Mouse (Mus musculus) heart, embryonic 15.5 days (tissue): ENCODE measurements around the gene Bend3. TPM values are rescaled to one million over a fixed set of nuclear protein-coding genes. Genes with fewer than 3 reads are reported as not detected.

Source experiments
- ATAC-seq: fragments of 200-750 bp; cut with Nextera tagmentation; replicated peaks from 2 replicates; pipeline ENCODE4 v1.8.0; 2017; ENCODE audit warnings: low read depth, moderate TSS enrichment; ENCODE audit not compliant: insufficient number of reproducible peaks, insufficient read depth, low FRiP score
- H3K27ac ChIP-seq: fragments of 300-500 bp; sonication (generic); 2 replicates; pipeline ENCODE4 v1.5.1; 2015; ENCODE audit warnings: mild to moderate bottlenecking, inconsistent platforms
- H3K27me3 ChIP-seq: fragments of 300-500 bp; sonication (generic); 2 replicates; pipeline ENCODE4 v1.6.1; 2015; ENCODE audit warnings: inconsistent platforms
- H3K36me3 ChIP-seq: fragments of 300-500 bp; sonication (generic); 2 replicates; pipeline ENCODE4 v1.6.1; 2015; ENCODE audit warnings: mild to moderate bottlenecking, inconsistent platforms
- H3K4me1 ChIP-seq: fragments of 300-500 bp; sonication (generic); replicated peaks from 2 replicates; pipeline ENCODE4 v1.6.1; 2015; ENCODE audit warnings: inconsistent platforms
- H3K4me2 ChIP-seq: fragments of 300-500 bp; sonication (generic); 2 replicates; pipeline ENCODE4 v1.6.1; 2015; ENCODE audit warnings: inconsistent platforms, mild to moderate bottlenecking, moderate library complexity
- H3K4me3 ChIP-seq: fragments of 300-500 bp; sonication (generic); 2 replicates; pipeline ENCODE4 v1.5.1; 2015; ENCODE audit warnings: mild to moderate bottlenecking, inconsistent platforms
- H3K9ac ChIP-seq: fragments of 300-500 bp; sonication (generic); 2 replicates; pipeline ENCODE4 v1.6.1; 2015; ENCODE audit warnings: mild to moderate bottlenecking, inconsistent platforms
- H3K9me3 ChIP-seq: fragments of 300-500 bp; sonication (generic); replicated peaks from 2 replicates; pipeline ENCODE4 v1.6.1; 2016; ENCODE audit warnings: inconsistent platforms
- WGBS: fragments of 180-500 bp; shearing (Covaris S2); methylation state at CpG from one replicate; pipeline ENCODE4 v1.1.7; 2015; ENCODE audit warnings: mixed read lengths; 5-methylcytosine and 5-hydroxymethylcytosine counted together
- polyA plus RNA-seq: library from polyadenylated mRNA; unstranded; fragments of >200 nt; fragmentation: Nextera tagmentation; extraction: Ambion mirVana; gene quantifications from 2 replicates; pipeline ENCODE4 v1.2.1, GENCODE M21; 2015

Bend3 gene
- polyA plus RNA-seq, 1 experiment from 2014 or later: 2.5 TPM

GRCm38 (mm10) chr10:43481179-43481578 is 2.5 kb downstream of the Bend3 start:
- H3K4me2 ChIP-seq: no peak overlapping the region
- no peak overlapping the region for H3K27ac ChIP-seq
- H3K36me3 ChIP-seq: no peaks in the 10 kb centered on the region
- WGBS: 46% methylated on average over 4 of the region's 4 CpGs
- ATAC-seq: no peak
- peaks cover 56% of the 10 kb centered on the region for H3K4me1 ChIP-seq
- no peak overlapping the region for H3K9ac ChIP-seq
- no peaks in the 10 kb centered on the region for H3K9me3 ChIP-seq
- H3K27me3 ChIP-seq: no peaks in the 10 kb centered on the region
- no peak overlapping the region for H3K4me3 ChIP-seq

DNA sequence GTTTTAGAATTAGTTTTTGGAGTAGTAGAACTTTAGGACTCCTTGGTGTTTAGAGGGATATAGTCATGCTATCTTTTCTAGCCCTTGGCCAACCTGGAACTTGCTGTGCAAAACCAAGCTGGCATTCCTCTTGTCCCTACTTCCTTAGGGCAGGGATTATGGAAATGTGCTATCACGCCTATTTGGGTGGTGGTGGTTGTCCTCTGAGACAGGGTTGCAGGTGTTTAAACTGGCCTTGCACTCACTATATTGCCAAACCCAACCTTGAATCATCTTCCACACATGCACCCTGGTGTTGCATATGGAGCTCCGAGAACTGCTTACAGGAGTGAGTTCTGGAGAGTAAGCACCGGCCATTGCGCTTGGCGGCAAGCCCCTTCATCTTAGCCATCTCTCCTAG is 3.4 kb downstream of the Bend3 start:
- H3K9me3 ChIP-seq: no peaks in the 10 kb centered on the region
- no peak overlapping the region for H3K27ac ChIP-seq
- H3K4me3 ChIP-seq: no peak overlapping the region
- H3K4me1 ChIP-seq: peaks cover 56% of the 10 kb centered on the region
- ATAC-seq: no peak
- H3K4me2 ChIP-seq: no peak overlapping the region
- no peaks in the 10 kb centered on the region for H3K27me3 ChIP-seq
- H3K36me3 ChIP-seq: no peaks in the 10 kb centered on the region
- H3K9ac ChIP-seq: no peak overlapping the region
- WGBS: 92% methylated on average over 5 of the region's 5 CpGs

- H3K4me1 ChIP-seq: peaks cover 61% of the 10 kb centered on the region
- H3K36me3 ChIP-seq: no peaks in the 10 kb centered on the region
- H3K9ac ChIP-seq: peak overlapping the region; percentile 10
- H3K4me3 ChIP-seq: peak overlapping the region; percentile 18; the same call in 1 of the 2 replicates
- no peaks in the 10 kb centered on the region for H3K9me3 ChIP-seq
- peak overlapping the region; percentile 90 for H3K27ac ChIP-seq
- H3K4me2 ChIP-seq: peak overlapping the region; percentile 56
- no peaks in the 10 kb centered on the region for H3K27me3 ChIP-seq
- no peak for ATAC-seq
- WGBS: 24% methylated on average over 9 of the region's 9 CpGs
Measured at GRCm38 (mm10) chr10:43483426-43483995, 4.9 kb downstream of the Bend3 start.

DNA sequence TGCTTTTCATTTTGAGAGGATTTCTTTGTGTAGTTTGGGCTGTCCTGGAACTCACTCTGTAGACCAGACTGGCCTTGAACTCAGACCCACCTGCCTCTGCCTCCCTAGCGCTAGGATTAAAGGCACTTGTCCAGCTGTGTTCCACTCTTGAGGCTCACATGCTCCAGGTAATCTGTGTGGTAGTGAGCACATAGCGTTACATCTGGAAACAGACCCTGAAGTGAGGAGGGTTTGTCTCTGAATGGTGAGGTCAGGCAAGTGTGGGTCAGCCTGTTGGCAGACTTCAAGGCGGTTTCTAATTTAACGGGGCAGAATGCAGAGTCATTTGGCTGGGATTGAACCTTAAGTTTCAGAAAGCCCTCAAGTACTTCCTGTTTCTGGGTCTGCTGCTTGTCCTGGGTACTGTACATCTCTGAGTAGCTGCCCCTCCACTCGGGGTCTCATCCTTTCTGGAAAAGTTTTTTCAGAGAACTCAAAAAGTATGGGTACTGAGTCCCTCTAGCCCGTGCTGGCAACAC is 7.2 kb downstream of the Bend3 start:
- Histone ChIP-seq H3K9ac (no peak overlapping the region), H3K36me3 (no peaks in the 10 kb centered on the region), H3K4me1 (peaks cover 75% of the 10 kb centered on the region), H3K9me3 (no peaks in the 10 kb centered on the region), H3K27ac (no peak overlapping the region), H3K4me2 (no peak overlapping the region), H3K4me3 (no peak overlapping the region), H3K27me3 (no peaks in the 10 kb centered on the region)
- 78% methylated on average over 6 of the region's 6 CpGs for WGBS
- ATAC-seq: no peak

DNA sequence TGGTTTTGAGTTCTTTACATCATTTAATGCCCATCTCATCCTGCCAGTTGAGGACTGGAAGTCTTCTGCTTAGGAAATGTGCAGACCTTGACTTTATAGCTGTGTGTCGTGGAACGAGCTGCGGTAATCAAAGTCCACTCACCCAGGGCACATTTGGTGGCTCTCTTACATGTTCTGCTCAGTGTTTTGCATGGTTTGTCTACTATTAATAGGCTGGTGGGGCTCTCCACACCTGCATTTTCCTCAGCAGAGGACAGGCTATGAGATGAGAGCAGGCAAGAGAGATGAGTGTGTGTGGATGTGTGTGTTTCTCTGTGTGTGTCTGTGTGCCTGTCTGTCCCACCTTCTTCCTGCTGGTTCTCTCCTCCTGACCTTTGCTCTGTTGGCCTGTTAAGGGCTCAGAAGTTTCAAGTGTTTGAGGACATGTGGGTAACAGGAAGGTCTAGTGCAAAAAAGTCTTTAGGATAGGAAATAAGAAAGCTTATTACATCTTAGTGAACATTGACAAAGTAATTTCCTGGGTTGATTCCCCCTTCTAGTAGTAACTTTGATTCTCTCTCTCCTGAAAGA is 8.9 kb downstream of the Bend3 start:
- 56% methylated on average over 3 of the region's 3 CpGs for WGBS
- Histone ChIP-seq H3K36me3 (no peaks in the 10 kb centered on the region), H3K27me3 (no peaks in the 10 kb centered on the region), H3K4me2 (no peak overlapping the region), H3K4me1 (peaks cover 63% of the 10 kb centered on the region), H3K9me3 (no peaks in the 10 kb centered on the region), H3K9ac (no peak overlapping the region), H3K4me3 (no peak overlapping the region), H3K27ac (0 out of 2 replicates have a peak overlapping the region, but pooled peaks have one; percentile 12)
- ATAC-seq: no peak

GRCm38 (mm10) chr10:43488258-43488657 is 9.6 kb downstream of the Bend3 start:
- H3K4me3 ChIP-seq: no peak overlapping the region
- H3K9me3 ChIP-seq: no peaks in the 10 kb centered on the region
- 74% methylated on average over 4 of the region's 4 CpGs for WGBS
- H3K9ac ChIP-seq: no peak overlapping the region
- H3K27ac ChIP-seq: no peak overlapping the region
- peaks cover 57% of the 10 kb centered on the region for H3K4me1 ChIP-seq
- no peaks in the 10 kb centered on the region for H3K36me3 ChIP-seq
- H3K4me2 ChIP-seq: no peak overlapping the region
- H3K27me3 ChIP-seq: no peaks in the 10 kb centered on the region
- ATAC-seq: no peak

- Histone ChIP-seq H3K4me2 (0 out of 2 replicates have a peak overlapping the region, but pooled peaks have one; percentile 33), H3K9me3 (no peaks in the 10 kb centered on the region), H3K4me3 (no peak overlapping the region), H3K9ac (no peak overlapping the region), H3K27me3 (no peaks in the 10 kb centered on the region), H3K36me3 (no peaks in the 10 kb centered on the region), H3K4me1 (peaks cover 52% of the 10 kb centered on the region), H3K27ac (peak overlapping the region; percentile 46)
- 72% methylated on average over 7 of the region's 7 CpGs for WGBS
- no peak for ATAC-seq
Measured at GRCm38 (mm10) chr10:43489139-43489538, 10.5 kb downstream of the Bend3 start.

DNA sequence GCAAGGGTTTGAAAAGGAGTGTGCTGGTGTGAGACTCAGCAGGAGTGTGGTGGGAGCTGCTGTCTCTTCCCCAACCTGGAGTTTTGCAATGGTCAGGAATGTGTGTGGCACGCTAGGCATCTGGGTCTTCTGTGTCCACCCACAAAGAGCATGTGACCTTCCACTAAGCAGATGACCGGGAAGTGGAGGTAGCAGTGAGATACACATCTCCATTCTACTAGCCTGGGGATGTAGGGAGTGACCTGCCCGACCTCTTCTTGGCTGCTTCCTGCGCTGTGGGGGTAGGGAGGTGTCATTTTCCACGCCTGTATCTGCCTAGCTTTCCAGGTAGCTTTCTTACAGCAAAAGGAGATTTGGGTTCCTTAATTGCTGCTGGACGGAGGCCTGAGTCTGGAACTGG is 10.9 kb downstream of the Bend3 start:
- peaks cover 1% of the 10 kb centered on the region for H3K36me3 ChIP-seq
- ATAC-seq: peak; percentile 73; the same call in 1 of the 2 replicates
- H3K27ac ChIP-seq: peak overlapping the region; percentile 46
- 28% methylated on average over 6 of the region's 6 CpGs for WGBS
- no peak overlapping the region for H3K9ac ChIP-seq
- H3K27me3 ChIP-seq: no peaks in the 10 kb centered on the region
- H3K9me3 ChIP-seq: no peaks in the 10 kb centered on the region
- H3K4me2 ChIP-seq: peak overlapping the region; percentile 33
- H3K4me1 ChIP-seq: peaks cover 48% of the 10 kb centered on the region
- H3K4me3 ChIP-seq: no peak overlapping the region

- no peak overlapping the region for H3K4me2 ChIP-seq
- H3K27me3 ChIP-seq: no peaks in the 10 kb centered on the region
- H3K36me3 ChIP-seq: peaks cover 6% of the 10 kb centered on the region
- H3K4me3 ChIP-seq: no peak overlapping the region
- H3K9ac ChIP-seq: no peak overlapping the region
- H3K27ac ChIP-seq: peak overlapping the region; percentile 46
- H3K9me3 ChIP-seq: no peaks in the 10 kb centered on the region
- peaks cover 48% of the 10 kb centered on the region for H3K4me1 ChIP-seq
- ATAC-seq: no peak
- 62% methylated on average over 8 of the region's 8 CpGs for WGBS
Measured at GRCm38 (mm10) chr10:43490034-43490433, 11.4 kb downstream of the Bend3 start.

DNA sequence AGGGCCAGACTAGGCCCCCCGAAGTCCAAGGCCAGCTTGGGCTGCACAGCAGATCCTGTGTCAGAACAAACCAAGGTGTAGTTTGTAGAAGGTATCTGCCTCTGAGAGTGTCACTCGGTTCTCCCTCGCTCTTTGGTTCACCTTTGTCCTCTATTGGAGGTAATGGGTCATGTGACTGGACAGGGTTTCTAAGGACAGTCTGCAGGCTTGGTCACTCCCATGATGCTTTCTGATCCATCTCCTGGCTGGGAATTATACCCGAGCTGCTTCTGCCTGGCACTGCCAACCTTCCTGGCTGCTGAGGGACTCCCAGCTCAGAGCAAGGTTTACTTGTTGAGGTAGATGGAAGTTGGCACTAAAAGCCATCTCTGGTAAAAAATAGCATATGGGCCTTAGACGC is 12.2 kb downstream of the Bend3 start:
- Histone ChIP-seq H3K27me3 (no peaks in the 10 kb centered on the region), H3K4me2 (no peak overlapping the region), H3K9me3 (no peaks in the 10 kb centered on the region), H3K4me1 (peaks cover 44% of the 10 kb centered on the region), H3K36me3 (peaks cover 14% of the 10 kb centered on the region), H3K4me3 (no peak overlapping the region), H3K27ac (peak overlapping the region; percentile 46; the same call in 1 of the 2 replicates), H3K9ac (no peak overlapping the region)
- ATAC-seq: no peak
- WGBS: 71% methylated on average over 5 of the region's 5 CpGs

DNA sequence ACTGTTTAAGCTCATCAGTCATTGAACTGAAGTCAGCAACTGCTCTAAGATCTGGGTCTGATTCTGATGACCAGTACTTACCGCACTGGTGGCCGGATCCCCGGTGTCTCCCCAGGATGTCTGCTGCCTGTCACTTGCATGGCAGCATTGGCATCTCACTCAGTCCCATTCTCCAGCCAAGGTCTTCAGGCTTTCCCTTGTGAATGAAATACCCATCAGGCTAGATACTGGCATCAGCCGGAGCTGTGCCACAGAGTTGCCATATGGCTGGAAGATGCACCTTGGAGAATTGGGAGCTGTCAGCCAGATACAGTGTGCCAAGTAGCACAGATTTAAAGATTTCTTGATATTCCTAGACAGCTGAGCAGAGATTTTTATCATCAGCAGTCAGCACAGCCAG is 24.0 kb downstream of the Bend3 start:
- ATAC-seq: no peak
- no peak overlapping the region for H3K4me2 ChIP-seq
- H3K27me3 ChIP-seq: no peaks in the 10 kb centered on the region
- 92% methylated on average over 4 of the region's 4 CpGs for WGBS
- no peak overlapping the region for H3K27ac ChIP-seq
- no peak overlapping the region for H3K4me3 ChIP-seq
- no peak overlapping the region for H3K9ac ChIP-seq
- H3K36me3 ChIP-seq: peaks cover 13% of the 10 kb centered on the region; the same call in 1 of the 2 replicates
- H3K4me1 ChIP-seq: no peaks in the 10 kb centered on the region
- H3K9me3 ChIP-seq: no peaks in the 10 kb centered on the region

DNA sequence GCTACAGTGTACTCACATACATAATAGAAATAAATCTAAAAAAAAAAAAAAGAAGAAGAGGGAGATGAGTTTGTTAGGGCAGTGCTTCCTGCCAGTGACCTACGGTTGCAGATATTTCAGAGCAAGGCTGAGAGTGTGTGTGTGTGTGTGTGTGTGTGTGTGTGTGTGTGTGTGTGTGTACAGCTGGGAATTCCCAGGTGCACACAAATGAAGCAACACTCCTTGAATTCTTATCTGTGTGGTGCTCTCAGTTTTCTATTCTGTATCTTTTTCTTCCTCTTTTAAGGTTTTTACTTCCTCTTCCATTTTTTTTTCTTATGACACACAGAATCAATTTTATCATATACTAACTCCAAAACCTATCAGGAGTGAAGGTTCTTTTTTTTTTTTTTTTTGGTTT is 25.7 kb downstream of the Bend3 start:
- no peak for ATAC-seq
- Histone ChIP-seq H3K4me2 (no peak overlapping the region), H3K27me3 (no peaks in the 10 kb centered on the region), H3K9ac (no peak overlapping the region), H3K9me3 (no peaks in the 10 kb centered on the region), H3K4me3 (no peak overlapping the region), H3K27ac (no peak overlapping the region), H3K4me1 (no peaks in the 10 kb centered on the region), H3K36me3 (peaks cover 7% of the 10 kb centered on the region; the same call in 1 of the 2 replicates)
- WGBS: 75% methylated on average over 1 of the region's 1 CpGs
